Mouse (Mus musculus): ENCODE results near the gene Tcea3.

- TF ChIP-seq CTCF (IDR thresholded peaks at IDR 0.05; ENCODE audit: extremely low read depth, insufficient read depth, insufficient read length, insufficient replicate concordance) (no peak), POLR2A (IDR thresholded peaks at IDR 0.05; ENCODE audit: low read depth, low read length) (no peak)
These were observed 1.8 kb upstream of the Tcea3 start for GRCm38 (mm10) chr4:136245681-136246080.

Measured in spleen, adult 2 months (tissue).